Mouse (Mus musculus): ENCODE measurements around the gene Zfp263.

DNA sequence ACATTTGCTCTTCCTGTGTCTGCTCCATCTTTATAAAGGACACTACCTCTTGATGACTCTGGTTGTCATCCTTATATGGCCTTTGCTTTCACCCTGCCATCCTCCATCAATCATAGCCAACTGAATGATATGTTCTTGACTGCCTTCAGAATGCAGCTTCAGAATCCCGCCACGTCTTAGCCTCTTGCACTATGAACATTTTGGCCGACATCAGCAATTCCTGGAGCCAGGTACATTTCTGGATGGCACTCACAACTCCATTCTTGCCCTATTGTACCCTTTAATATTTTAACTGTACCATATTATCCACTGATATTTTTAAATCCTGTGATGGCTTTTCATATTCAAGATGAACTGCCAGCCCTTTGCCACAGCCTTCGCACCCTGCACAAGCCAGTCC is 27.7 kb downstream of the Zfp263 start:
- TF ChIP-seq CTCF (IDR thresholded peaks at IDR 0.05; ENCODE audit: control insufficient read depth, insufficient read depth, insufficient read length) (no peak), USF1 (IDR thresholded peaks at IDR 0.05; ENCODE audit: low read depth) (no peak), CEBPB (IDR thresholded peaks at IDR 0.05; ENCODE audit: low read depth) (no peak), MAX (IDR thresholded peaks at IDR 0.05) (no peak), MYOD1 (IDR thresholded peaks at IDR 0.05; ENCODE audit: control insufficient read depth, insufficient read length, low read depth) (no peak), FOSL1 (IDR thresholded peaks at IDR 0.05; ENCODE audit: insufficient read depth, low read length, poor library complexity, severe bottlenecking) (no peak)
